Mouse (Mus musculus): Measurements from ENCODE around the gene Cd72. TPM values are rescaled to one million over a fixed set of nuclear protein-coding genes. Genes with fewer than 3 reads are reported as not detected.

Gene Cd72
- polyA plus RNA-seq, 1 experiment from 2014 or later: 7.4 TPM

GRCm38 (mm10) chr4:43481894-43482456 is 27.5 kb upstream of the Cd72 start:
- Histone ChIP-seq H3K9me3 (ENCODE audit: control insufficient read depth, low read length) (no peaks in the 10 kb centered on the region), H3K27me3 (ENCODE audit: control insufficient read depth, insufficient read depth, low read length) (no peaks in the 10 kb centered on the region), H3K36me3 (ENCODE audit: control insufficient read depth, insufficient read depth, low read length) (no peaks in the 10 kb centered on the region), H3K27ac (ENCODE audit: low read depth, low read length) (no peak overlapping the region), H3K4me3 (ENCODE audit: low read depth, low read length) (no peak overlapping the region), H3K4me1 (ENCODE audit: control insufficient read depth, insufficient read depth, low read length) (no peaks in the 10 kb centered on the region), H3K4me2 (ENCODE audit: low read depth, low read length) (no peak overlapping the region), H3K9ac (replicated peaks; ENCODE audit: low read depth, low read length) (no peak overlapping the region)
- ATAC-seq (ENCODE audit: low read depth): no peak
- WGBS: 78% methylated on average over 7 of the region's 7 CpGs

GRCm38 (mm10) chr4:43480985-43481384 is 26.6 kb upstream of the Cd72 start:
- Histone ChIP-seq H3K27me3 (ENCODE audit: control insufficient read depth, insufficient read depth, low read length) (no peaks in the 10 kb centered on the region), H3K9me3 (ENCODE audit: control insufficient read depth, low read length) (no peaks in the 10 kb centered on the region), H3K36me3 (ENCODE audit: control insufficient read depth, insufficient read depth, low read length) (no peaks in the 10 kb centered on the region), H3K4me3 (ENCODE audit: low read depth, low read length) (no peak overlapping the region), H3K4me2 (ENCODE audit: low read depth, low read length) (no peak overlapping the region), H3K4me1 (ENCODE audit: control insufficient read depth, insufficient read depth, low read length) (no peaks in the 10 kb centered on the region), H3K27ac (ENCODE audit: low read depth, low read length) (no peak overlapping the region), H3K9ac (replicated peaks; ENCODE audit: low read depth, low read length) (no peak overlapping the region)
- ATAC-seq (ENCODE audit: low read depth): no peak
- 84% methylated on average over 5 of the region's 5 CpGs for WGBS

GRCm38 (mm10) chr4:43478906-43479832 is 24.7 kb upstream of the Cd72 start:
- H3K9ac ChIP-seq (replicated peaks; ENCODE audit: low read depth, low read length): no peak overlapping the region

GRCm38 (mm10) chr4:43478534-43478858 is 24.1 kb upstream of the Cd72 start:
- H3K36me3 ChIP-seq (ENCODE audit: control insufficient read depth, insufficient read depth, low read length): no peaks in the 10 kb centered on the region
- no peak overlapping the region for H3K9ac ChIP-seq (replicated peaks; ENCODE audit: low read depth, low read length)
- H3K27me3 ChIP-seq (ENCODE audit: control insufficient read depth, insufficient read depth, low read length): no peaks in the 10 kb centered on the region
- WGBS: 53% methylated on average over 8 of the region's 8 CpGs
- no peak overlapping the region for H3K27ac ChIP-seq (ENCODE audit: low read depth, low read length)
- no peaks in the 10 kb centered on the region for H3K4me1 ChIP-seq (ENCODE audit: control insufficient read depth, insufficient read depth, low read length)
- H3K4me2 ChIP-seq (ENCODE audit: low read depth, low read length): peak overlapping the region; percentile 33
- ATAC-seq (ENCODE audit: low read depth): peak; percentile 39; the same call in 1 of the 2 replicates
- H3K9me3 ChIP-seq (ENCODE audit: control insufficient read depth, low read length): no peaks in the 10 kb centered on the region
- H3K4me3 ChIP-seq (ENCODE audit: low read depth, low read length): peak overlapping the region; percentile 16; the same call in 1 of the 2 replicates

More at GRCm38 (mm10) chr4:43478906-43479832, 24.7 kb upstream of the Cd72 start:
- H3K36me3 ChIP-seq (ENCODE audit: control insufficient read depth, insufficient read depth, low read length): no peaks in the 10 kb centered on the region
- WGBS: 51% methylated on average over 24 of the region's 24 CpGs
- H3K4me1 ChIP-seq (ENCODE audit: control insufficient read depth, insufficient read depth, low read length): no peaks in the 10 kb centered on the region
- no peak for ATAC-seq (ENCODE audit: low read depth)
- H3K27me3 ChIP-seq (ENCODE audit: control insufficient read depth, insufficient read depth, low read length): no peaks in the 10 kb centered on the region
- H3K9me3 ChIP-seq (ENCODE audit: control insufficient read depth, low read length): no peaks in the 10 kb centered on the region
- H3K4me2 ChIP-seq (ENCODE audit: low read depth, low read length): no peak overlapping the region
- no peak overlapping the region for H3K4me3 ChIP-seq (ENCODE audit: low read depth, low read length)
- no peak overlapping the region for H3K27ac ChIP-seq (ENCODE audit: low read depth, low read length)

- peak; percentile 96 for ATAC-seq (ENCODE audit: low read depth)
- Histone ChIP-seq H3K36me3 (ENCODE audit: control insufficient read depth, insufficient read depth, low read length) (no peaks in the 10 kb centered on the region), H3K9ac (replicated peaks; ENCODE audit: low read depth, low read length) (no peak overlapping the region), H3K4me2 (ENCODE audit: low read depth, low read length) (peak overlapping the region; percentile 33), H3K9me3 (ENCODE audit: control insufficient read depth, low read length) (no peaks in the 10 kb centered on the region), H3K4me3 (ENCODE audit: low read depth, low read length) (peak overlapping the region; percentile 16; the same call in 1 of the 2 replicates), H3K27ac (ENCODE audit: low read depth, low read length) (no peak overlapping the region), H3K4me1 (ENCODE audit: control insufficient read depth, insufficient read depth, low read length) (no peaks in the 10 kb centered on the region), H3K27me3 (ENCODE audit: control insufficient read depth, insufficient read depth, low read length) (no peaks in the 10 kb centered on the region)
- WGBS: 16% methylated on average over 11 of the region's 11 CpGs
Observed at GRCm38 (mm10) chr4:43477857-43478533, 23.6 kb upstream of the Cd72 start.

- Histone ChIP-seq H3K4me2 (ENCODE audit: low read depth, low read length) (no peak overlapping the region), H3K36me3 (ENCODE audit: control insufficient read depth, insufficient read depth, low read length) (no peaks in the 10 kb centered on the region), H3K27ac (ENCODE audit: low read depth, low read length) (no peak overlapping the region), H3K27me3 (ENCODE audit: control insufficient read depth, insufficient read depth, low read length) (no peaks in the 10 kb centered on the region), H3K4me3 (ENCODE audit: low read depth, low read length) (no peak overlapping the region), H3K4me1 (ENCODE audit: control insufficient read depth, insufficient read depth, low read length) (no peaks in the 10 kb centered on the region), H3K9ac (replicated peaks; ENCODE audit: low read depth, low read length) (no peak overlapping the region), H3K9me3 (ENCODE audit: control insufficient read depth, low read length) (no peaks in the 10 kb centered on the region)
- ATAC-seq (ENCODE audit: low read depth): no peak
- 93% methylated on average over 6 of the region's 6 CpGs for WGBS
Observed at GRCm38 (mm10) chr4:43476604-43477003, 22.2 kb upstream of the Cd72 start.

GRCm38 (mm10) chr4:43473636-43474035 is 19.2 kb upstream of the Cd72 start:
- WGBS: 79% methylated on average over 1 of the region's 1 CpGs
- Histone ChIP-seq H3K9me3 (ENCODE audit: control insufficient read depth, low read length) (no peaks in the 10 kb centered on the region), H3K36me3 (ENCODE audit: control insufficient read depth, insufficient read depth, low read length) (no peaks in the 10 kb centered on the region), H3K4me2 (ENCODE audit: low read depth, low read length) (no peak overlapping the region), H3K4me1 (ENCODE audit: control insufficient read depth, insufficient read depth, low read length) (no peaks in the 10 kb centered on the region), H3K9ac (replicated peaks; ENCODE audit: low read depth, low read length) (no peak overlapping the region), H3K27me3 (ENCODE audit: control insufficient read depth, insufficient read depth, low read length) (no peaks in the 10 kb centered on the region), H3K4me3 (ENCODE audit: low read depth, low read length) (no peak overlapping the region), H3K27ac (ENCODE audit: low read depth, low read length) (no peak overlapping the region)
- ATAC-seq (ENCODE audit: low read depth): no peak

- H3K4me2 ChIP-seq (ENCODE audit: low read depth, low read length): no peak overlapping the region
- H3K9me3 ChIP-seq (ENCODE audit: control insufficient read depth, low read length): no peaks in the 10 kb centered on the region
- H3K9ac ChIP-seq (replicated peaks; ENCODE audit: low read depth, low read length): no peak overlapping the region
- H3K4me3 ChIP-seq (ENCODE audit: low read depth, low read length): no peak overlapping the region
- H3K27me3 ChIP-seq (ENCODE audit: control insufficient read depth, insufficient read depth, low read length): no peaks in the 10 kb centered on the region
- no peak overlapping the region for H3K27ac ChIP-seq (ENCODE audit: low read depth, low read length)
- ATAC-seq (ENCODE audit: low read depth): no peak
- no peaks in the 10 kb centered on the region for H3K4me1 ChIP-seq (ENCODE audit: control insufficient read depth, insufficient read depth, low read length)
- WGBS: 90% methylated on average over 10 of the region's 10 CpGs
- no peaks in the 10 kb centered on the region for H3K36me3 ChIP-seq (ENCODE audit: control insufficient read depth, insufficient read depth, low read length)
Observed at GRCm38 (mm10) chr4:43470301-43470700, 15.9 kb upstream of the Cd72 start.

- Histone ChIP-seq H3K27me3 (ENCODE audit: control insufficient read depth, insufficient read depth, low read length) (no peaks in the 10 kb centered on the region), H3K9me3 (ENCODE audit: control insufficient read depth, low read length) (no peaks in the 10 kb centered on the region)
- 95% methylated on average over 7 of the region's 7 CpGs for WGBS
Observed at GRCm38 (mm10) chr4:43466872-43467271, 12.4 kb upstream of the Cd72 start.

More at GRCm38 (mm10) chr4:43466872-43467271, 12.4 kb upstream of the Cd72 start:
- Histone ChIP-seq H3K36me3 (ENCODE audit: control insufficient read depth, insufficient read depth, low read length) (no peaks in the 10 kb centered on the region), H3K4me3 (ENCODE audit: low read depth, low read length) (no peak overlapping the region), H3K27ac (ENCODE audit: low read depth, low read length) (no peak overlapping the region), H3K4me2 (ENCODE audit: low read depth, low read length) (no peak overlapping the region), H3K9ac (replicated peaks; ENCODE audit: low read depth, low read length) (no peak overlapping the region), H3K4me1 (ENCODE audit: control insufficient read depth, insufficient read depth, low read length) (no peaks in the 10 kb centered on the region)
- ATAC-seq (ENCODE audit: low read depth): no peak

Measured in neural tube, embryonic 14.5 days (tissue).